Mouse (Mus musculus): ENCODE results near the gene Sco2.

DNA sequence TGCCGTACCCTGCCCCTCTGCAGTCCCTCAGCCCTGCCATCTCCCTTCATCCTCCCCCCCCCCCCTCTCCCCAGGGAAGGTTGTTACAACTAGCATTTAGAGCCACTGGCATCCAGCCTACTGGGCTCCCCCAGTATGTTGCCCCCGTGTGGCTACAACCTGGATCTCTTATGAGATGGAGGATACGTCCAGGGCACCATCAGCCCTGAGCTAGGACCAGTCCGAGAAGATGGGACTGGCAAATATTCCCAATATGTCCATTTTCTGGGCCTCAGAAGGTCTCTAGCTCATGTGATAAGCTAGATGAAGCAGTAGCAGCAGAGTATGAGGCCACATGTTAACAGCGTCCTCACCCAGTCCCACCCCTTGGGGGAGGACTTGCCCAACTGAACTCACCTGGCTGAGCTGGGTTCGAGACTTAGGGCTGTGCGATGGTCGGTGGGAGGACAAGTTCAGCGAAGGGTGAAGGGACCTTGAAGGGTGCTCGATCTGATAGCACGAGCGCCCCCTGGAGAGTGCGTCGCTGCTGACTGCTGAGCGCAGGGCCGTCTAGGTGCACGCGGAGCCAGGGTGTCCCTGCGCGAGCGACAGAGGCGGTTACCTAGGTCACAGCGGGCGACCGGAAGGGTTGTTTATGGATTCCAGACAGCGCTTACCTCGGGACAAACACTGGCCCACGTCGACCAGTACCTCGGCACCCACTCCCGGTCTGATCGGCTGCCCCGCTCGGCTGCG is 452 bp downstream of the Sco2 start:
- TF ChIP-seq HCFC1 (IDR thresholded peaks at IDR 0.05; ENCODE audit: borderline replicate concordance, insufficient read depth, low read length) (peak; percentile 33; the same call in 1 of the 2 replicates), CHD2 (IDR thresholded peaks at IDR 0.05; ENCODE audit: low read depth, low read length) (no peak), ZC3H11A (IDR thresholded peaks at IDR 0.05; ENCODE audit: borderline replicate concordance, low read depth, low read length) (no peak), ZNF384 (IDR thresholded peaks at IDR 0.05; ENCODE audit: low read depth, low read length) (no peak)

All from ES-E14 (cell line).